17 mouse cellular contexts compared by ENCODE assay signal in genomic region chr8:121313458-121313857, GRCm38 (mm10).
DNase-seq lines count a peak whose midpoint lies in the region; ATAC-seq and TF ChIP-seq lines count a peak whose summit lies in the region.
"Had no signal": no experiment of that assay in that cellular context is flagged by ENCODE, and none has a peak within 500 bp of the region (broad histone marks: within the 10 kb centered on the region; RNA-seq: fewer than 3 reads in every experiment).

No protein-coding gene starts in this region.

- peak; percentile 28; the same call in 1 of the 2 replicates for TF ChIP-seq CTCF in midbrain, postnatal 0 days (IDR thresholded peaks at IDR 0.05)

- H3K36me3 ChIP-seq in kidney, embryonic 15.5 days = no peaks in the 10 kb centered on the region
- H3K36me3 ChIP-seq in midbrain, postnatal 0 days (ENCODE audit: insufficient read depth, low read length) = no peaks in the 10 kb centered on the region
- H3K36me3 ChIP-seq in midbrain, embryonic 11.5 days (ENCODE audit: control insufficient read depth, insufficient read depth, low read length) = no peaks in the 10 kb centered on the region
- H3K36me3 ChIP-seq: liver, embryonic 15.5 days had no signal

- no peak overlapping the region for H3K9ac ChIP-seq in kidney, embryonic 15.5 days
- H3K9ac ChIP-seq in midbrain, postnatal 0 days (replicated peaks; ENCODE audit: low read length, poor library complexity, severe bottlenecking) = no peak overlapping the region
- H3K9ac ChIP-seq in midbrain, embryonic 11.5 days (ENCODE audit: low read length) = no peak overlapping the region
- H3K9ac ChIP-seq: forebrain, embryonic 13.5 days; liver, embryonic 15.5 days had no signal

- ATAC-seq in kidney, embryonic 15.5 days (replicated peaks; ENCODE audit: low FRiP score) = no peak
- no peak for ATAC-seq in midbrain, postnatal 0 days (ENCODE audit: low FRiP score)
- ATAC-seq in midbrain, embryonic 11.5 days (ENCODE audit: low FRiP score) = no peak
- ATAC-seq: forebrain, embryonic 13.5 days; Patski had no signal

- no peaks in the 10 kb centered on the region for H3K9me3 ChIP-seq in kidney, embryonic 15.5 days (replicated peaks)
- no peaks in the 10 kb centered on the region for H3K9me3 ChIP-seq in midbrain, postnatal 0 days (ENCODE audit: low read length)
- H3K9me3 ChIP-seq in midbrain, embryonic 11.5 days (ENCODE audit: control insufficient read depth, low read length) = no peaks in the 10 kb centered on the region
- H3K9me3 ChIP-seq: forebrain, embryonic 13.5 days; liver, embryonic 15.5 days had no signal

- H3K4me1 ChIP-seq in kidney, embryonic 15.5 days = peaks cover 76% of the 10 kb centered on the region
- no peaks in the 10 kb centered on the region for H3K4me1 ChIP-seq in midbrain, postnatal 0 days (ENCODE audit: insufficient read depth, low read length)
- H3K4me1 ChIP-seq in midbrain, embryonic 11.5 days (ENCODE audit: control insufficient read depth, insufficient read depth, low read length) = no peaks in the 10 kb centered on the region
- H3K4me1 ChIP-seq: liver, embryonic 15.5 days had no signal

- no peak overlapping the region for H3K4me3 ChIP-seq in kidney, embryonic 15.5 days (replicated peaks)
- no peak overlapping the region for H3K4me3 ChIP-seq in midbrain, postnatal 0 days (ENCODE audit: low read depth, low read length)
- no peak overlapping the region for H3K4me3 ChIP-seq in midbrain, embryonic 11.5 days (ENCODE audit: low read depth, low read length)
- H3K4me3 ChIP-seq: forebrain, embryonic 13.5 days; liver, embryonic 15.5 days had no signal

- H3K27ac ChIP-seq in kidney, embryonic 15.5 days = 0 out of 2 replicates have a peak overlapping the region, but pooled peaks have one; percentile 4
- no peak overlapping the region for H3K27ac ChIP-seq in midbrain, postnatal 0 days (ENCODE audit: low read depth, low read length)
- H3K27ac ChIP-seq in midbrain, embryonic 11.5 days (ENCODE audit: low read depth, low read length) = no peak overlapping the region
- H3K27ac ChIP-seq: forebrain, embryonic 13.5 days; liver, embryonic 15.5 days had no signal

- intact Hi-C loops in left cerebral cortex, postnatal 10 days (cut with DNase I) = no loop called here

- H3K4me2 ChIP-seq in kidney, embryonic 15.5 days = no peak overlapping the region
- H3K4me2 ChIP-seq in midbrain, postnatal 0 days (ENCODE audit: low read depth, low read length, poor library complexity, severe bottlenecking) = no peak overlapping the region
- no peak overlapping the region for H3K4me2 ChIP-seq in midbrain, embryonic 11.5 days
- H3K4me2 ChIP-seq: forebrain, embryonic 13.5 days; liver, embryonic 15.5 days had no signal

- WGBS in kidney, embryonic 15.5 days = 42% methylated on average over 6 of the region's 6 CpGs
- 67% methylated on average over 6 of the region's 6 CpGs for WGBS in midbrain, postnatal 0 days
- WGBS in midbrain, embryonic 11.5 days = 58% methylated on average over 6 of the region's 6 CpGs

- H3K27me3 ChIP-seq in kidney, embryonic 15.5 days = peaks cover 14% of the 10 kb centered on the region
- no peaks in the 10 kb centered on the region for H3K27me3 ChIP-seq in midbrain, postnatal 0 days (ENCODE audit: insufficient read depth, low read length)
- H3K27me3 ChIP-seq in midbrain, embryonic 11.5 days (ENCODE audit: control insufficient read depth, insufficient read depth, low read length) = no peaks in the 10 kb centered on the region

- peak; percentile 63 for DNase-seq in embryo, embryonic 10 days (ENCODE audit: low spot score)
- DNase-seq in embryo, embryonic 11 days = no peak
- DNase-seq in kidney, adult 9 months = no peak
- DNase-seq in midbrain, postnatal 0 days (ENCODE audit: low spot score) = no peak
- DNase-seq in midbrain, embryonic 11.5 days (ENCODE audit: low spot score, missing footprints) = no peak
- peak; percentile 58 for DNase-seq in embryo, embryonic 10.5 days (ENCODE audit: low spot score)
- no peak for DNase-seq in left cerebral cortex, postnatal 10 days (ENCODE audit: extremely low spot score in 1 of 2, low spot score in 2 of 2)
- DNase-seq: adrenal gland, postnatal 25 days; B cell, adult 2 months; gastrocnemius, postnatal 10 days; kidney, adult 11 months; layer of hippocampus, postnatal 36 days; thymus, postnatal 25 days had no signal

Comparison
In these comparisons a context has a peak if more than half of its experiments do, and no peak if none do; other contexts are left out.
1. DNase-seq: peak in embryo, embryonic 10 days (single experiment) and embryo, embryonic 10.5 days (single experiment); none in embryo, embryonic 11 days (single experiment), kidney, adult 9 months (single experiment), midbrain, postnatal 0 days (single experiment), midbrain, embryonic 11.5 days (single experiment) and left cerebral cortex, postnatal 10 days (0 of 2).